Mouse (Mus musculus): ENCODE measurements at regions not wholly inside any gene's neighbourhood (a gene's known extent, or its start where the extent isn't known, plus 50 kb on each side); places are given as distances from the start of the nearest gene placed in this dataset.

- TF ChIP-seq EP300 (IDR thresholded peaks at IDR 0.05; ENCODE audit: low read length) (no peak), USF2 (conservative IDR thresholded peaks at IDR 0.05; ENCODE audit: low read depth, low read length) (no peak), ELF1 (IDR thresholded peaks at IDR 0.05; ENCODE audit: low read depth, low read length) (no peak), E2F4 (IDR thresholded peaks at IDR 0.05; ENCODE audit: insufficient replicate concordance, low read depth, low read length) (no peak), CTCF (conservative IDR thresholded peaks at IDR 0.05 in 1 of 2, IDR thresholded peaks at IDR 0.05 in 1 of 2; ENCODE audit: low read depth in 2 of 2, low read length in 2 of 2) (no peak), POLR2A (IDR thresholded peaks at IDR 0.05; ENCODE audit: low read depth, low read length) (no peak), BHLHE40 (IDR thresholded peaks at IDR 0.05; ENCODE audit: low read depth, low read length) (no peak), ZNF384 (IDR thresholded peaks at IDR 0.05; ENCODE audit: low read depth, low read length) (no peak), CHD2 (IDR thresholded peaks at IDR 0.05; ENCODE audit: low read length) (no peak), SMC3 (IDR thresholded peaks at IDR 0.05; ENCODE audit: low read depth, low read length) (no peak)
Measured at GRCm38 (mm10) chr15:61055017-61055609, 132.3 kb upstream of the A1bg start.

Measured in CH12.LX (cell line).